Mouse (Mus musculus): ENCODE data around the gene Arid2. TPM values are rescaled to one million over a fixed set of nuclear protein-coding genes. Genes with fewer than 3 reads are reported as not detected.
A peak's percentile ranks its signal among the peaks of the same experiment; 100 is the strongest.
"Not testable (repeated sequence)": the region's sequence is repeated elsewhere in the genome, so short reads cannot be mapped to it uniquely, and the experiment has no call there.

Arid2 gene
- polyA plus RNA-seq, 1 experiment from 2014 or later, result 28.9 TPM

DNA sequence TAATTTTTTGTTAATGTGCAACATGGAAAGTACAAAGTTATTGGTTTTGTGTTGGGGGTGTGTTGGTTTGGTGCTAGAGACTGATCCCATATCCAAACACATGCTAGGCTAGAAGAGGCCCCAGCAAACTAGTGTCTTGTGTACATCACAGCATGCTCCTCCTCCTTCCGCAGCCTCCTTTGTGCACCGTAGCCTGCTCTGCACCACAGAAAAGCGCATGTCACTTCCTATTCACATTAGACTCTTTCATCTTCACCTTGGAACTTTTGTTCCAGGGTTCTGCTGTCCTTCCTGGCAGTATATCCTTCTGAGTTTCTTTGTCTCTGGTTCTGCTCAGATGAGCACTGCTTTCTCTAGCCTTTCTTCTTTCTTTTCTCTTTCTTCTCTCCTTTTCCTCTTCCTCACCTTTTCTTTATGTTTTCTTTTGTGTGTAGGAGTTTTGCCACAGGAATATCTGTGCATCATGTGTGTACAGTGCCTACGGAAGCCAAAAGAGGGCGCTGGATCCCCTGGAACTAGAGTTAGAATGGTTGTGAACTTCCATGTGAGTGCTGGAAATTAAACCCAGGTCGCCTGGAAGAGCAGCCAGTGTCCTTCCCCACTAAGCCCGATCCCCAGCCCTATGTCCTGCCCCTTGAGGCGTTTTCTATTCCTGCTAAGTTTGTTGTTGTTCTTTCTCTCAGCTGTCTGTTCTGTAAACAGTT, 109.5 kb downstream of the Arid2 start:
- Histone ChIP-seq H3K36me3 (ENCODE audit: poor library complexity, severe bottlenecking) (peaks cover 79% of the 10 kb centered on the region), H3K4me1 (no peaks in the 10 kb centered on the region)

DNA sequence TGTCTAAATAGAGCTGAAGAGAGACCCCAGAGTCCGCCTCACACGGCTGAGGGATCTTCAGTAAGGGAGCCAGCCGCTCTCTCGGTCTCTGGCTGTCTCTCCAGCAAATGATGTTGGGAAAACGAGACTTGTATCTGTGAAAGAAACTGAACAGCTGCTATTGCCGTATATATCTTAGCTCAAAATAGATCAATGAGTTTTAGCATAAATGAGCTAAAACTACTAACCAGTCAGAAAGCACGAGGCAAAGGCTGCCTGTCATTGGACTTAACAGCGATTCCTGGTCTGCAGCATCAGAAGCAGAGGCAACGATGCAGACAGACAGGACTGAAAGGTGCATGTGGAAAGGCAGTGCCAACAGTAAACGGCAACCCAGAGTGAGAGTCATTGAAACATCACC, 111.0 kb downstream of the Arid2 start:
- 91% methylated on average over 10 of the region's 10 CpGs for WGBS
- ATAC-seq, result no peak
- peaks cover 80% of the 10 kb centered on the region for H3K36me3 ChIP-seq (ENCODE audit: poor library complexity, severe bottlenecking)
- no peaks in the 10 kb centered on the region for H3K27me3 ChIP-seq
- H3K4me1 ChIP-seq, result no peaks in the 10 kb centered on the region
- H3K4me3 ChIP-seq, result no peak overlapping the region
- H3K9ac ChIP-seq, result no peak overlapping the region
- H3K9me3 ChIP-seq (replicated peaks), result no peaks in the 10 kb centered on the region
- H3K27ac ChIP-seq, result no peak overlapping the region
- H3K4me2 ChIP-seq, result no peak overlapping the region

More for the DNA sequence above, 109.5 kb downstream of the Arid2 start:
- H3K9me3 ChIP-seq (replicated peaks), result no peaks in the 10 kb centered on the region
- no peak overlapping the region for H3K4me3 ChIP-seq
- H3K9ac ChIP-seq, result no peak overlapping the region
- no peak overlapping the region for H3K27ac ChIP-seq
- no peaks in the 10 kb centered on the region for H3K27me3 ChIP-seq
- ATAC-seq, result no peak
- no peak overlapping the region for H3K4me2 ChIP-seq
- 80% methylated on average over 8 of the region's 8 CpGs for WGBS

DNA sequence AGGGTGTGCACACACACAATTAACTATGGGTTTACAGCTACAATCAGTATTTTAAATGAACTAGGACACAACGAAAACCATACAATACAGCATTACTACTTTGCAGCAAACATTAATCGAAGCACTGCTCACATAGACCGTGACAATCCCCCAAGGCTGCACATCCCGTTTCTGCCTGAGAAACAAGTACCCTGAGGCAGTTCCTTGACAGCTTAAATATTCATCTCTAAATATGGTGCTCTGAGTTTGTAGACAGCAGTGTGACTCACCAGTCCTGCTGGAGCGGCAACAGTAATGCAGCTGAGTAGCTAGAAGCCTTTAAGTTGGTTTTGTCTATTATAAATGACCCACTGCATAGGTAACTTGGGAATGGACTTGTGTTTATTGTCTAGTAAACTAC, 118.2 kb downstream of the Arid2 start:
- Histone ChIP-seq H3K4me2 (no peak overlapping the region), H3K27me3 (no peaks in the 10 kb centered on the region), H3K27ac (no peak overlapping the region), H3K36me3 (ENCODE audit: poor library complexity, severe bottlenecking) (peaks cover 63% of the 10 kb centered on the region), H3K4me3 (no peak overlapping the region), H3K9me3 (replicated peaks) (no peaks in the 10 kb centered on the region), H3K4me1 (no peaks in the 10 kb centered on the region), H3K9ac (no peak overlapping the region)
- ATAC-seq, result no peak
- WGBS, result 86% methylated on average over 5 of the region's 5 CpGs

DNA sequence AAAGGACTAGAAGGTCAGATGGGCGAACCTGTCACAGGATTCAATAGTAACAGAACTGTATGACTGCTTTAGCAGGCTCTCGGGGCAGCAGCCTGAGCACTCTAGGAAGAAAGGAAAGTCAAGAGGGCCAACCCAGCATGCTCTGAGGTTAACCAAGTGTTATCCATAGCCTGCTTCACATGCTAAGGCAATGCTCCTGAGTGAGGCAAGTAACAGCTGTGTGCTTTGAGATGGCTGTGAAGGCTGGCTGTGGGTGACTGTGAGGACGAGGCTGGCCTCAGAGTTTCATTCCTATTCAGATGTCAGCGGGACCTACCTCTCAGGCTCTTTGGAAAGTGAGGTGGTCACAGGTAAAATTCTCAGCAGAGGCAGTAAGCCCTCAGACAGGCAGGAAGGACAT, 118.9 kb downstream of the Arid2 start:
- WGBS, result 80% methylated on average over 4 of the region's 4 CpGs
- Histone ChIP-seq H3K9me3 (replicated peaks) (no peaks in the 10 kb centered on the region), H3K36me3 (ENCODE audit: poor library complexity, severe bottlenecking) (peaks cover 62% of the 10 kb centered on the region), H3K4me1 (no peaks in the 10 kb centered on the region), H3K27ac (no peak overlapping the region), H3K4me2 (no peak overlapping the region), H3K4me3 (no peak overlapping the region), H3K9ac (no peak overlapping the region), H3K27me3 (no peaks in the 10 kb centered on the region)
- no peak for ATAC-seq

DNA sequence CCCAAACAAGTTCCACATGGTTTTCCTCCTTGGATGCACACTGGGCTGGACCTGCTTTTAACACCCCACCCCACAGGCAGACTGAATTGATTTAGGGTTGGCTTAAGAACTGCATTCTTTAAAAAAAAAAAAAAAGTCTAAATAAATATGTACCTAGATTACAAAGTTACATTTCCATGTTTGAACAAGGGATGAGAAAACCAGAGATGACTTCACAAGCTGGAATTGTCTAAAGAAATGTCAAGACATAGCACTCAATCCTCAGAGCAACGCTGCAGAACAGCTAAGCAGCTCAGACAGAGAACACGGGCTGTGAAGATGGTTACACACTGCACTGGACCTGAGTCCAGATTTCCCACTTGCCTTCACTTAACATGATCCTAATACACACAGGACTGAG, 119.8 kb downstream of the Arid2 start:
- Histone ChIP-seq H3K4me3 (no peak overlapping the region), H3K4me2 (no peak overlapping the region), H3K9me3 (replicated peaks) (no peaks in the 10 kb centered on the region), H3K4me1 (no peaks in the 10 kb centered on the region), H3K27ac (no peak overlapping the region), H3K27me3 (no peaks in the 10 kb centered on the region), H3K36me3 (ENCODE audit: poor library complexity, severe bottlenecking) (peaks cover 55% of the 10 kb centered on the region), H3K9ac (no peak overlapping the region)
- WGBS, result 91% methylated on average over 2 of the region's 2 CpGs
- no peak for ATAC-seq

DNA sequence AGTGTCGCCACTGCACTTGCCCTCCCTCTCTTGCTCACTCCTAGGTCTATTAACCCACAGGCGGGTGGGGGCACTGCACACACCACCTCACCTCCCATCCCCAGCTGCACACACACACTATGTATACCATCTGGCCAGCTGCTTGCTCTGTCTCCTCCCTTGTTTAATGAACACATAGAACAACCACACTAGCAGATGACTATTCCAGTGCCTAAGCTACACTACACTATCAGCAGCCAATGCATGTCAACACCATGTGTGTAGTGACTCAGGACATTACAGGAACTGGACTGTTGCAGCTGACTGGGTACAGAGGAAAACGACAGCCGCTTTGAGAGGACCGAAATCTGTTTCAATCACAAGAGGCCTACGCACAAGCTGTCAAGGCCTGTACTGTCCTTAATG, 121.4 kb downstream of the Arid2 start:
- no peaks in the 10 kb centered on the region for H3K9me3 ChIP-seq (replicated peaks)
- H3K27me3 ChIP-seq, result no peaks in the 10 kb centered on the region
- no peaks in the 10 kb centered on the region for H3K4me1 ChIP-seq
- H3K4me2 ChIP-seq, result no peak overlapping the region
- ATAC-seq, result 0 out of 2 replicates have a peak, but pooled peaks have one; percentile 45
- H3K27ac ChIP-seq, result 0 out of 2 replicates have a peak overlapping the region, but pooled peaks have one; percentile 8
- 92% methylated on average over 6 of the region's 6 CpGs for WGBS
- H3K4me3 ChIP-seq, result no peak overlapping the region
- peaks cover 55% of the 10 kb centered on the region for H3K36me3 ChIP-seq (ENCODE audit: poor library complexity, severe bottlenecking)
- no peak overlapping the region for H3K9ac ChIP-seq

DNA sequence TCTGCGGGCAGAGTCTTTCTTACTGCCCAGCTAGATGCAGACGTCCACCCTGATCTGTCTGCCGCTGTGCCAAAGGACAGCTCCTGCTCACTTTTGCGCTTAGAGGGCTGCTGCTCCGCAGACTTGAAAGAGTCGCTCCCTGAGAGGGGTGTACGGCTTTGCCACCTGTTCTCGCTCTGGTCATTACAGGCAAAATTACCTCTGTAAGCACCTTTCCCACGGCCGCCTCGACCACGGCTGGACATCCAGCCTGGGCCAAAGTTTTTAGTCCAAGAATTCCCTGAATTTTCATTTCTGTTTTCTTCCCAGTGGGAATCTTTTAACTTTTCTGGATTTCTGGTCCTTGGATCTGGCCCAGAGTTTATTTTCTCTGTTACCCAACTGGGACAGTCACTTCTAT, 130.8 kb downstream of the Arid2 start:
- Histone ChIP-seq H3K36me3 (ENCODE audit: poor library complexity, severe bottlenecking) (peaks cover 90% of the 10 kb centered on the region), H3K9ac (no peak overlapping the region), H3K27ac (no peak overlapping the region), H3K4me1 (no peaks in the 10 kb centered on the region), H3K4me3 (no peak overlapping the region), H3K9me3 (replicated peaks) (no peaks in the 10 kb centered on the region), H3K4me2 (no peak overlapping the region), H3K27me3 (no peaks in the 10 kb centered on the region)
- no peak for ATAC-seq
- 93% methylated on average over 12 of the region's 12 CpGs for WGBS

DNA sequence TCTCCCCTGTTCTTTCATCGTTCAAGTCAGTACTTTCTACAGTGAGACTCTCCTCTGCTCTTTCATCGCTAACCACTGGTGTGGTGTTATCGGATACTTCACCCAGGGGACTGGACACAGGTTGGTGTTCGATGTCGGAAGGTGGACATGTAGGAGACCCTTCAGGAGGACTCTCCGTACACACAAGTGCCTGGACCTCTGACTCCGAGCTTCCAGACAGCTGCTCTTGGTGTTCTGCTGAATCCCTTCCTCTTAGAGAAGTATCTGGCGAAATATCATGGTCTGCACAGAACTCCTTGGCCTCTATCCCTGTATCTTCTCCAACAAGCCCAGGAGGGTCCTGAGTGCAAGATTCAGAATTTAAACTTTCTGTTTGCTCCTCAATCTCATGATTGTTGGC, 132.6 kb downstream of the Arid2 start:
- Histone ChIP-seq H3K9me3 (replicated peaks) (no peaks in the 10 kb centered on the region), H3K4me2 (no peak overlapping the region), H3K9ac (no peak overlapping the region), H3K27ac (no peak overlapping the region), H3K4me3 (no peak overlapping the region), H3K27me3 (no peaks in the 10 kb centered on the region), H3K36me3 (ENCODE audit: poor library complexity, severe bottlenecking) (peaks cover 79% of the 10 kb centered on the region), H3K4me1 (no peaks in the 10 kb centered on the region)
- WGBS, result 96% methylated on average over 8 of the region's 8 CpGs
- no peak for ATAC-seq

DNA sequence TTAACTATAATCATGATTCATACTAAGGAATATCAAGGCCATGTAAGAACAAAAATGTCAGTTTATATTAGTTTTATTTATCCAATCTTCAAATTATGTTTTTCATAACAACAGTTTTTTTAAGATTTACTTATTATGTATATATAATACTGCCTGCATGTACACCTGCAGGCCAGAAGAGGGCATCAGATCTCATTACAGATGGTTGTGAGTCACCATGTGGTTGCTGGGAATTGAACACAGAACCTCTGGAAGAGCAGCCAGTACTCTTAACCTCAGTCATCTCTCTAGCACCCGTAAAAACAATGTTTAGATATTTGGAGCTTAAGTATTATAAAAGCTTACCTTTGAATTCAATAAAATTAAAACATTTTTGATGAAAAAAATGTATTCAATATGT, 146.9 kb downstream of the Arid2 start:
- H3K27me3 ChIP-seq, result no peaks in the 10 kb centered on the region
- no peak overlapping the region for H3K4me3 ChIP-seq
- H3K9ac ChIP-seq, result no peak overlapping the region
- H3K4me1 ChIP-seq, result no peaks in the 10 kb centered on the region
- WGBS, result 96% methylated on average over 1 of the region's 1 CpGs
- no peaks in the 10 kb centered on the region for H3K9me3 ChIP-seq (replicated peaks)
- H3K36me3 ChIP-seq (ENCODE audit: poor library complexity, severe bottlenecking), result peaks cover 49% of the 10 kb centered on the region
- H3K4me2 ChIP-seq, result no peak overlapping the region
- no peak for ATAC-seq
- no peak overlapping the region for H3K27ac ChIP-seq

DNA sequence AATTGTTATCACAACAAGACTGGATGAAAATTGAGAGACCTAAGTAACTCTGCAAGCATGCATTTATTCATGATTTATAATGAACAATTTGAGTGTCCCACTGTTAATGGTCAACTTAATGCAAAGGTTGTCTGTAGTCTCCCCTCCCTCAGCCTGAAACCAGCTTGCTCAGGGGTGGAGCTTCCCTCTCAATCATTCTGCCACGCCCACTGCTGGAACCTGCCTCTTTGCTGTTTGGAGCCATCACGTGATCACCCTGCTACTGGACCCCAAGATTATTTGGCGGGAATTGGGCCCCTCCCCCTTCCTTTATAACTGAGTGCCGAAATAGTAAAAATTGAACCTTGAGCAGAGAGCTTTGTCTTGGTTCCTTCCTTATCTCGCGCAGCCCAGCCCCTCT, 154.2 kb downstream of the Arid2 start:
- H3K4me3 ChIP-seq; ATAC-seq; H3K27me3 ChIP-seq; H3K4me2 ChIP-seq; H3K4me1 ChIP-seq; H3K9ac ChIP-seq; H3K9me3 ChIP-seq (replicated peaks); H3K27ac ChIP-seq: not testable (repeated sequence)
- WGBS, result 83% methylated on average over 5 of the region's 6 CpGs
- peaks cover 32% of the 10 kb centered on the region for H3K36me3 ChIP-seq (ENCODE audit: poor library complexity, severe bottlenecking)

DNA sequence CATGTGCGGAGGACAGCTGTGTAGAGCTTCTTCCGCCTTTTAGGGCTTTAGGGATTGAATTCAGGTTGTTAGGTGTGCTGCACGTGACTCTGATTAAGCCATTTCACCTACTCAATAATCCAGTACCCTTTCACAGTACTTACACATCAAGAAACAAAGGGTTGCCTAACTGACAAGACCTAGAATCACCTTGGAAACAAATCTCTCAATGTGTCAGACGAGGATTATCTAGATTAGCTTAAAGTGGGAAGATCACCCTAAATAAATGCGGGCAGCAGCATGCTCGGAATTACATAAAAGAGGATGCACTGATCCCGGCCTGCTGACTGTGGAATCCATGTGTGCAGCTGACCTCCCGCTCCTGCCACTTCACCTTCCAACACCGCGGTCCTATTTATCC, 159.5 kb downstream of the Arid2 start:
- Histone ChIP-seq H3K27ac (no peak overlapping the region), H3K4me3 (no peak overlapping the region), H3K4me2 (no peak overlapping the region), H3K9ac (no peak overlapping the region), H3K9me3 (replicated peaks) (no peaks in the 10 kb centered on the region), H3K36me3 (ENCODE audit: poor library complexity, severe bottlenecking) (peaks cover 34% of the 10 kb centered on the region), H3K4me1 (no peaks in the 10 kb centered on the region), H3K27me3 (no peaks in the 10 kb centered on the region)
- no peak for ATAC-seq
- WGBS, result 60% methylated on average over 10 of the region's 10 CpGs

DNA sequence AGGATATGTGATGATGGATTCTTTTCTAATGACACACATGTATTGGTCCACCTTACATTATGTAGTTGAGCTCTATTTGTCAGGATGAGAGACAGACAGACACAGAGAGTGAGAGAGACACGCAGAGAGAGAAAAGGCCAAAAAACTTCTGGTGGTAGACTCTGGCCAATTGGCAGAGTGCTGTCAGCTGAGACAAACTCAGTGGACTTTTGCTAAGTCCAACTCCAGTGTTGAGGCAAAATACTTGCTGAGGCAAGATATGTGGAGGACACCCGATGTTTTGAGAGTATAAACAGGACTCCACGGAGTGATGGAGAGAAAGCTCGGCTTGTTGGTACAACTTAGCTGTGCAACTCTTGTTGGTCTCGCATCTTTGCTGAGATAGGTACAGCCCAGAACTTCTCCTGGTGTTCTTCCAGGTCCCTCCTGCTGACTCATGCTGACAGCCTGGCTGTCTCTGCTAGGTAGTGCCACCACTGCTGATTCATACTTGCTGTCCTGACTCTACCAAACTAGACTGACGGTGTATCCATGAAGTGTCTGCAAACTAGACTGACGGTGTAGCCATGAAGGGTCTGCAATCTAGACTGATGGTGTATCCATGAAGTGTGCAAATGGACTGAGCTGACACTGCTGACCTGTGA, 161.5 kb downstream of the Arid2 start:
- H3K27me3 ChIP-seq, result no peaks in the 10 kb centered on the region
- WGBS, result 92% methylated on average over 7 of the region's 7 CpGs
- H3K9me3 ChIP-seq (replicated peaks), result no peaks in the 10 kb centered on the region
- no peak overlapping the region for H3K4me2 ChIP-seq
- no peaks in the 10 kb centered on the region for H3K4me1 ChIP-seq
- ATAC-seq, result no peak
- peaks cover 29% of the 10 kb centered on the region for H3K36me3 ChIP-seq (ENCODE audit: poor library complexity, severe bottlenecking)
- H3K4me3 ChIP-seq, result no peak overlapping the region
- no peak overlapping the region for H3K27ac ChIP-seq
- H3K9ac ChIP-seq, result no peak overlapping the region

DNA sequence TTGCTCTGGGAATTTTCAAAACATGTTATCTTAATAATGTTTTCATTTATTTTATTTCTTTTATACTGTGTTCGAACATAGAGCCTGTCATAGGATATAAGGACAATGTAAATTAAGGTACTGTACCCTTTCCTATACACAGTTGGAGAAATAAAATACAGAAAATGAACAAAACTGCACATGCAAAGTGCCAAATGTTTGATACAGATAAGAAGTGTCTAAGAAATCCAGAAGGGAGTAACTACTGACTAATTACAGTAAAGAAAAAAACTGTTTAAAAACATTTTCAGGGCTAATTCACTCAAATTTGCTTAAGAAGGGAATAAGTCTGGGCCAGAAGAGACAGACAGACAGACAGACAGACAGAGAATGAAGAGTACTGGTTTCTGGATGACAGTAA, 166.0 kb downstream of the Arid2 start:
- H3K4me2 ChIP-seq, result no peak overlapping the region
- peaks cover 12% of the 10 kb centered on the region for H3K36me3 ChIP-seq (ENCODE audit: poor library complexity, severe bottlenecking)
- no peaks in the 10 kb centered on the region for H3K9me3 ChIP-seq (replicated peaks)
- H3K9ac ChIP-seq, result no peak overlapping the region
- H3K4me3 ChIP-seq, result no peak overlapping the region
- H3K27ac ChIP-seq, result no peak overlapping the region
- 90% methylated on average over 1 of the region's 1 CpGs for WGBS
- H3K4me1 ChIP-seq, result peaks cover 7% of the 10 kb centered on the region
- no peak for ATAC-seq
- H3K27me3 ChIP-seq, result no peaks in the 10 kb centered on the region

Measured in forebrain, embryonic 13.5 days (tissue).